Mouse (Mus musculus) myocyte (in vitro differentiated cells): ENCODE results near the gene Gm48551.

Experiments used
- MAX ChIP-seq: IDR thresholded peaks from one replicate; pipeline ENCODE4 v1.6.1; 2011; ENCODE audit warnings: low read depth, mild to moderate bottlenecking, control low read depth
- MYOG ChIP-seq, 3 experiments: IDR thresholded peaks; one replicate each; pipeline ENCODE4 v1.6.1; 2011; ENCODE audit warnings: control low read depth in 2 of 3, low read depth in 2 of 3, mild to moderate bottlenecking in 2 of 3; ENCODE audit not compliant: insufficient read length in 2 of 3, control insufficient read depth in 1 of 3, insufficient read depth in 1 of 3
- POLR2A ChIP-seq: IDR thresholded peaks from one replicate; pipeline ENCODE4 v1.6.1; 2011; ENCODE audit warnings: low read depth, mild to moderate bottlenecking, control low read depth, moderate library complexity; ENCODE audit not compliant: insufficient read length
- TCF12 ChIP-seq: IDR thresholded peaks from one replicate; pipeline ENCODE4 v1.6.1; 2011; ENCODE audit warnings: mild to moderate bottlenecking, control low read depth; ENCODE audit not compliant: poor library complexity, insufficient read depth, severe bottlenecking

DNA sequence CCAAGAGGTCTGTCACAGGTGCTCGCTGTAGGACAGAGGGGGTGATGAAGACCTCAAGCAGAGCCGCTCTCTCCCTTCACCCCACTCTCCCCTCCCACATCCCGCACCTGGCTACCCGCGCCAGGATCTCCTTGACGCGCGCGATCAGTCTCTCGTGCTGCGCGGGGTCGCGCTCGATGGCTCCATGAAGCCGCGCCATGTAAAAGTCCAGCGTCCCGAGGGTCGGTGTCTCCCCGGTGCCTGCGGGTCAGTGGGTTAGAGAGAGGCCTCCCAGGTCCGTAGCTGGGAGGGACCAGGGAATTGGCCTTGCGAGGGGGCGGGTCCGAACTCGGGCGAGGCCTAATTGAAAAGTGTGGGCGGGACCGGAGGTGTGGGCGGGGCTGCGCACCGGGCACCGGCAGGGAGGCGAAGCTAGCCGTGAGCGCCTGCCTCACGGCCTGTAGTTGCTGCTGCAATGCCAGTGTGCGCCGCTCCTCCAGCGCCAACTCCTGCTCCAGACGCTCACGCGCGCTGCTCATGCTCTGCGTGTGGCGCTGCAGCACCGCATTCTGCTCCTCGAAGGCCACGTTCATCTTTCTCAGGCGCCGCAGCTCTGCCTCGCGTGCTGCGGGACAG, 37.7 kb upstream of the Gm48551 start:
- TF ChIP-seq TCF12 (no peak), MYOG (IDR thresholded peaks at IDR 0.05; ENCODE audit: control insufficient read depth in 1 of 3, insufficient read depth in 1 of 3, insufficient read length in 2 of 3, low read depth in 2 of 3) (no peak), MAX (no peak), POLR2A (no peak)
